Mouse (Mus musculus) MEL (cell line): ENCODE measurements around the gene Cp. TPM values are rescaled to one million over a fixed set of nuclear protein-coding genes. Genes with fewer than 3 reads are reported as not detected.

Source experiments
- DNase-seq: peaks from one replicate; pipeline ENCODE4 v3.0.0; 2011; ENCODE audit warnings: low read depth, low spot score
- H3K27ac ChIP-seq: 2 replicates; pipeline ENCODE4 v1.5.1; 2012; ENCODE audit warnings: low read depth, mild to moderate bottlenecking, control low read depth, low read length, moderate library complexity; ENCODE audit not compliant: control insufficient read depth
- H3K27me3 ChIP-seq, 2 experiments: fragments of 150-350 bp in 1 of 2; sonication (generic) in 1 of 2; 2 replicates each; pipeline ENCODE4 v1.6.1; 2012; ENCODE audit warnings: low read length in 2 of 2, mild to moderate bottlenecking in 2 of 2, improper control_type of control experiment in 1 of 2, moderate library complexity in 1 of 2; ENCODE audit not compliant: insufficient read depth in 2 of 2, control insufficient read depth in 1 of 2
- H3K36me3 ChIP-seq, 2 experiments: 2 replicates each; pipeline ENCODE4 v1.6.1; 2012 to 2014; ENCODE audit warnings: low read length in 2 of 2, improper control_type of control experiment in 1 of 2, inconsistent platforms in 1 of 2, mild to moderate bottlenecking in 1 of 2; ENCODE audit not compliant: insufficient read depth in 2 of 2, control insufficient read depth in 1 of 2
- H3K4me1 ChIP-seq, 2 experiments: fragments of 150-350 bp in 1 of 2; sonication (generic) in 1 of 2; 2 replicates each; pipeline ENCODE4 v1.6.1; 2012; ENCODE audit warnings: low read length in 2 of 2, improper control_type of control experiment in 1 of 2, mild to moderate bottlenecking in 1 of 2; ENCODE audit not compliant: insufficient read depth in 2 of 2, control insufficient read depth in 1 of 2
- H3K4me3 ChIP-seq, 2 experiments: fragments of 150-350 bp in 1 of 2; sonication (generic) in 1 of 2; 2 replicates each; pipeline ENCODE4 v1.5.1; 2012; ENCODE audit warnings: low read depth in 2 of 2, low read length in 2 of 2, mild to moderate bottlenecking in 2 of 2, moderate library complexity in 2 of 2, control low read depth in 1 of 2, improper control_type of control experiment in 1 of 2; ENCODE audit not compliant: control insufficient read depth in 1 of 2, insufficient read depth in 1 of 2
- H3K79me2 ChIP-seq: 2 replicates; pipeline ENCODE4 v1.6.1; 2012; ENCODE audit warnings: mild to moderate bottlenecking, low read length, moderate library complexity; ENCODE audit not compliant: control insufficient read depth, poor library complexity, insufficient read depth
- H3K9ac ChIP-seq: 2 replicates; pipeline ENCODE4 v1.6.1; 2012; ENCODE audit warnings: low read depth, mild to moderate bottlenecking, control low read depth, low read length, moderate library complexity; ENCODE audit not compliant: control insufficient read depth, poor library complexity, severe bottlenecking
- H3K9me3 ChIP-seq: fragments of 150-350 bp; sonication (generic); replicated peaks from 2 replicates; pipeline ENCODE4 v1.6.1; 2012; ENCODE audit warnings: mild to moderate bottlenecking, low read length, improper control_type of control experiment, moderate library complexity; ENCODE audit not compliant: insufficient read depth
- BHLHE40 ChIP-seq: IDR thresholded peaks from 2 replicates; pipeline ENCODE4 v1.6.1; 2012; ENCODE audit warnings: low read depth, mild to moderate bottlenecking, inconsistent platforms, low read length, improper control_type of control experiment, borderline replicate concordance
- CHD1 ChIP-seq: IDR thresholded peaks from 2 replicates; pipeline ENCODE4 v1.6.1; 2012; ENCODE audit warnings: low read depth, mild to moderate bottlenecking, inconsistent platforms, low read length, improper control_type of control experiment
- CHD2 ChIP-seq: IDR thresholded peaks from 2 replicates; pipeline ENCODE4 v1.6.1; 2011; ENCODE audit warnings: low read length, improper control_type of control experiment
- CTCF ChIP-seq, 3 experiments: IDR thresholded peaks in 2 of 3; conservative IDR thresholded peaks in 1 of 3; 2 replicates each; pipeline ENCODE4 v1.5.1; 2011 to 2012; ENCODE audit warnings: low read length in 3 of 3, low read depth in 2 of 3, mild to moderate bottlenecking in 2 of 3, improper control_type of control experiment in 1 of 3, inconsistent platforms in 1 of 3, mixed read lengths in 1 of 3, moderate library complexity in 1 of 3; ENCODE audit not compliant: control insufficient read depth in 1 of 3, insufficient read depth in 1 of 3, poor library complexity in 1 of 3, severe bottlenecking in 1 of 3
- E2F4 ChIP-seq: IDR thresholded peaks from 2 replicates; pipeline ENCODE4 v1.6.1; 2011; ENCODE audit warnings: low read depth, low read length, improper control_type of control experiment, borderline replicate concordance
- ELF1 ChIP-seq: IDR thresholded peaks from 2 replicates; pipeline ENCODE4 v1.6.1; 2014; ENCODE audit warnings: low read depth, mild to moderate bottlenecking, inconsistent platforms, low read length, improper control_type of control experiment, moderate library complexity
- EP300 ChIP-seq, 2 experiments: IDR thresholded peaks; 2 replicates each; pipeline ENCODE4 v1.6.1; 2011; ENCODE audit warnings: improper control_type of control experiment in 2 of 2, low read length in 2 of 2, low read depth in 1 of 2, mild to moderate bottlenecking in 1 of 2
- ETS1 ChIP-seq: IDR thresholded peaks from 2 replicates; pipeline ENCODE4 v1.6.1; 2012; ENCODE audit warnings: low read depth, mild to moderate bottlenecking, inconsistent platforms, low read length, improper control_type of control experiment, moderate library complexity
- GABPA ChIP-seq: IDR thresholded peaks from 2 replicates; pipeline ENCODE4 v1.6.1; 2012; ENCODE audit warnings: low read depth, mild to moderate bottlenecking, inconsistent platforms, low read length, improper control_type of control experiment, moderate library complexity
- GATA1 ChIP-seq: IDR thresholded peaks from 2 replicates; pipeline ENCODE4 v1.6.1; 2011; ENCODE audit warnings: low read depth, low read length, improper control_type of control experiment
- HCFC1 ChIP-seq: IDR thresholded peaks from 2 replicates; pipeline ENCODE4 v1.6.1; 2012; ENCODE audit warnings: low read depth, mild to moderate bottlenecking, inconsistent platforms, low read length, improper control_type of control experiment, moderate library complexity
- JUND ChIP-seq: IDR thresholded peaks from 2 replicates; pipeline ENCODE4 v1.6.1; 2011; ENCODE audit warnings: low read depth, mild to moderate bottlenecking, improper control_type of control experiment, low read length
- KAT2A ChIP-seq: conservative IDR thresholded peaks from 2 replicates; pipeline ENCODE4 v1.6.1; 2012; ENCODE audit warnings: low read depth, low read length, improper control_type of control experiment, inconsistent platforms
- MAFK ChIP-seq: IDR thresholded peaks from 2 replicates; pipeline ENCODE4 v1.6.1; 2011; ENCODE audit warnings: low read depth, mild to moderate bottlenecking, low read length, improper control_type of control experiment, borderline replicate concordance
- MAX ChIP-seq: IDR thresholded peaks from 2 replicates; pipeline ENCODE4 v1.6.1; 2011; ENCODE audit warnings: low read length, improper control_type of control experiment
- MAZ ChIP-seq: IDR thresholded peaks from 2 replicates; pipeline ENCODE4 v1.6.1; 2012; ENCODE audit warnings: low read depth, mild to moderate bottlenecking, inconsistent platforms, low read length, improper control_type of control experiment
- MEF2A ChIP-seq: IDR thresholded peaks from 2 replicates; pipeline ENCODE4 v1.6.1; 2014; ENCODE audit warnings: low read depth, mild to moderate bottlenecking, inconsistent platforms, low read length, improper control_type of control experiment; ENCODE audit not compliant: poor library complexity, insufficient replicate concordance, severe bottlenecking; ENCODE audit errors: extremely low read depth
- MXI1 ChIP-seq: IDR thresholded peaks from 2 replicates; pipeline ENCODE4 v1.6.1; 2011; ENCODE audit warnings: mild to moderate bottlenecking, low read depth, low read length, improper control_type of control experiment
- MYB ChIP-seq: IDR thresholded peaks from 2 replicates; pipeline ENCODE4 v1.6.1; 2011; ENCODE audit warnings: mild to moderate bottlenecking, low read depth, low read length, improper control_type of control experiment
- NELFE ChIP-seq: IDR thresholded peaks from 2 replicates; pipeline ENCODE4 v1.6.1; 2011; ENCODE audit warnings: low read depth, low read length, improper control_type of control experiment
- NRF1 ChIP-seq: IDR thresholded peaks from 2 replicates; pipeline ENCODE4 v1.6.1; 2014; ENCODE audit warnings: low read depth, mild to moderate bottlenecking, inconsistent platforms, low read length, improper control_type of control experiment, moderate library complexity; ENCODE audit not compliant: poor library complexity, insufficient read depth, severe bottlenecking
- POLR2A ChIP-seq, 2 experiments: IDR thresholded peaks; 2 replicates each; pipeline ENCODE4 v1.6.1; 2011 to 2012; ENCODE audit warnings: low read length in 2 of 2, mild to moderate bottlenecking in 2 of 2, control low read depth in 1 of 2, improper control_type of control experiment in 1 of 2, low read depth in 1 of 2, moderate library complexity in 1 of 2; ENCODE audit not compliant: control insufficient read depth in 1 of 2, insufficient read depth in 1 of 2, poor library complexity in 1 of 2
- POLR2AphosphoS2 ChIP-seq: IDR thresholded peaks from 2 replicates; pipeline ENCODE4 v1.6.1; 2011; ENCODE audit warnings: low read length, improper control_type of control experiment
- POLR2AphosphoS5 ChIP-seq: IDR thresholded peaks from 2 replicates; pipeline ENCODE4 v1.6.1; 2012; ENCODE audit warnings: low read depth, borderline replicate concordance, mild to moderate bottlenecking, inconsistent platforms, low read length, moderate library complexity, mixed read lengths
- RAD21 ChIP-seq: IDR thresholded peaks from 2 replicates; pipeline ENCODE4 v1.6.1; 2011; ENCODE audit warnings: mild to moderate bottlenecking, low read depth, low read length, improper control_type of control experiment
- RCOR1 ChIP-seq: IDR thresholded peaks from 2 replicates; pipeline ENCODE4 v1.6.1; 2012; ENCODE audit warnings: low read depth, mild to moderate bottlenecking, inconsistent platforms, low read length, improper control_type of control experiment
- SMC3 ChIP-seq: IDR thresholded peaks from 2 replicates; pipeline ENCODE4 v1.6.1; 2011; ENCODE audit warnings: low read depth, low read length, improper control_type of control experiment
- TAL1 ChIP-seq: IDR thresholded peaks from 2 replicates; pipeline ENCODE4 v1.6.1; 2012; ENCODE audit warnings: mild to moderate bottlenecking, inconsistent platforms, low read length, moderate library complexity, mixed read lengths
- TBP ChIP-seq: IDR thresholded peaks from 2 replicates; pipeline ENCODE4 v1.8.0; 2011; ENCODE audit warnings: low read depth, low read length, improper control_type of control experiment
- TCF12 ChIP-seq: IDR thresholded peaks from 2 replicates; pipeline ENCODE4 v1.6.1; 2014; ENCODE audit warnings: low read depth, mild to moderate bottlenecking, inconsistent platforms, low read length, improper control_type of control experiment, moderate library complexity
- UBTF ChIP-seq: IDR thresholded peaks from 2 replicates; pipeline ENCODE4 v1.6.1; 2012; ENCODE audit warnings: low read depth, mild to moderate bottlenecking, inconsistent platforms, low read length, improper control_type of control experiment, moderate library complexity, borderline replicate concordance; ENCODE audit not compliant: insufficient read depth
- USF1 ChIP-seq: IDR thresholded peaks from 2 replicates; pipeline ENCODE4 v1.6.1; 2014; ENCODE audit warnings: low read depth, mild to moderate bottlenecking, inconsistent platforms, low read length, improper control_type of control experiment, moderate library complexity
- ZC3H11A ChIP-seq: IDR thresholded peaks from 2 replicates; pipeline ENCODE4 v1.6.1; 2012; ENCODE audit warnings: low read depth, mild to moderate bottlenecking, inconsistent platforms, low read length, improper control_type of control experiment
- ZKSCAN1 ChIP-seq: IDR thresholded peaks from 2 replicates; pipeline ENCODE4 v1.6.1; 2012; ENCODE audit warnings: low read depth, mild to moderate bottlenecking, inconsistent platforms, low read length, improper control_type of control experiment, moderate library complexity
- ZMIZ1 ChIP-seq: IDR thresholded peaks from 2 replicates; pipeline ENCODE4 v1.6.1; 2012; ENCODE audit warnings: low read depth, mild to moderate bottlenecking, inconsistent platforms, low read length, improper control_type of control experiment, moderate library complexity
- ZNF384 ChIP-seq: IDR thresholded peaks from 2 replicates; pipeline ENCODE4 v1.6.1; 2012; ENCODE audit warnings: low read depth, mild to moderate bottlenecking, inconsistent platforms, low read length, improper control_type of control experiment
- polyA plus RNA-seq, 2 experiments: library from polyadenylated mRNA; stranded (reverse) in 1 of 2; unstranded in 1 of 2; fragments of >175 nt in 1 of 2; fragments of >200 nt in 1 of 2; gene quantifications; 2 replicates each; pipeline versions ENCODE4 v1.2.1 to v1.2.4; 2012; ENCODE audit warnings: low replicate concordance in 2 of 2, low read depth in 1 of 2; ENCODE audit not compliant: insufficient read length in 2 of 2, insufficient read depth in 1 of 2, missing spikeins in 1 of 2
- total RNA-seq: library from RNA; depleted of rRNA; stranded (reverse); fragments of 300-350 nt; gene quantifications from 2 replicates; pipeline ENCODE4 v1.2.3, GENCODE M21; 2012

Cp gene
- total and polyA plus RNA-seq, 3 experiments, result 0.04 TPM; not detected in 2

DNA sequence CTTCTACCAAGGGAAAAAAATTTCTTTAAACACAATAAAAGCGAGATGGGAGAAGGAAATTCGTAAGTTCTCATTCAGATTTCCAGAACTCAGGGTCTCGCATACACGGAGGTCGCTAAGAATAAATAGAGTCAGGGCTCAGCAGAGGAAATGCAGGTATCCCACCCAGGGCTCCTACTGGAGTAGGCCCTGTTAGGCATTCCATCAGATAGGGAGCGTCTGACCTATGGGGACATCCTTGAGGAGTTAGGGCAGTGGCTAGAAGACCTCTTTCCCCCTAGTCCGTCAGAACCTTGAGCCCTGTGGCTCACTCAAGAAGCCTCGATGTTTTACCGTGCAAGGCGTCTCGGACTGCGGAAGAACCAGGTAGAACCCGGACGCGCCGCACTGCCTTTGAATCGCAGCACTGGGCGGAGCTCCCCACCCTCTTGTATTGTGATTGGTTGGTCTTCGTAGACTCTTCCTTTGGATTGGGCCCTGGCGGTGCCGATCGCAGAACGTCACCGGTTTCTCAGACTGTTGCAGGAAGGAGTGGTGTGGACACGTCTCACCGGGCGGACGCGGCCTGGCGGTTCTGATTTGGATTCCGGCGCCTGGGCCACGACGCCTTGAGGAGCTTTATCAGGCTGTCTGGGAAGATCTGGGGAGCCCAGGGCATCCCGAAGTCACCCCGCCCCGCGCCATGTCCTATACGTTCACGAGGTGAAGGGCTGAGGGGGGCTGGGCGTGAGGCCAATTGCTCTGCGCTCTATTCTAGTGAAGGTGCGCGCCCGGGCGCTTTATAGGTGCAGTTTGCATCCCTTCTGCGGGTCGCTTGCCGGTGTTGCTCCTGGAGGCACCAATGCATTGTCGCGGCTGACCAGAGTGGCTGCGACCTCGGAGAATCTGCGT is 100.7 kb downstream of the Cp start, which contains the start of gene Hltf:
TSS of gene Hltf (plus strand) at position 506 of the 891 bp plus-strand sequence.
- Histone ChIP-seq H3K4me3 (peak within 1 kb of the TSS; percentile 92 to 93), H3K79me2 (peaks cover 7% of the 10 kb centered on the region), H3K27me3 (no peaks in the 10 kb centered on the region), H3K27ac (peak within 1 kb of the TSS; percentile 34; the same call in 1 of the 2 replicates), H3K9ac (peak within 1 kb of the TSS; percentile 82), H3K4me1 (0 out of 4 replicates have a peak, but pooled peaks cover 0 to 2% of the 10 kb centered on the region in 2 experiments), H3K36me3 (peaks cover 0 to 5% of the 10 kb centered on the region in 2 experiments; a peak in 2 of 4 replicates), H3K9me3 (no peaks in the 10 kb centered on the region)
- peak; percentile 97 for DNase-seq
- TF ChIP-seq NELFE (peak; percentile 79), GABPA (no peak), CHD1 (no peak), RAD21 (no peak), E2F4 (no peak), ZC3H11A (no peak), TAL1 (no peak), MAFK (no peak), MAZ (no peak), TBP (peak; percentile 89), SMC3 (no peak), JUND (no peak), ELF1 (peak; percentile 91), BHLHE40 (no peak), CTCF (IDR thresholded peaks at IDR 0.05 in 2 of 3, conservative IDR thresholded peaks at IDR 0.05 in 1 of 3; ENCODE audit: control insufficient read depth in 1 of 3, insufficient read depth in 1 of 3, low read depth in 2 of 3, low read length in 3 of 3, poor library complexity in 1 of 3, severe bottlenecking in 1 of 3) (no peak), KAT2A (no peak), MYB (no peak), TCF12 (peak; percentile 51), MXI1 (peak; percentile 83), POLR2AphosphoS2 (peak; percentile 73), MAX (peak; percentile 46; the same call in 1 of the 2 replicates), MEF2A (no peak), POLR2A (IDR thresholded peaks at IDR 0.05; ENCODE audit: control insufficient read depth in 1 of 2, insufficient read depth in 1 of 2, low read depth in 1 of 2, low read length in 2 of 2, poor library complexity in 1 of 2) (peak; percentile 73 to 86), ZNF384 (no peak), RCOR1 (no peak), EP300 (IDR thresholded peaks at IDR 0.05; ENCODE audit: low read depth in 1 of 2, low read length in 2 of 2) (no peak), ZKSCAN1 (no peak), UBTF (no peak), ZMIZ1 (peak; percentile 76; the same call in 1 of the 2 replicates), GATA1 (no peak), HCFC1 (peak; percentile 74), USF1 (no peak), ETS1 (no peak), CHD2 (peak; percentile 84), POLR2AphosphoS5 (no peak), NRF1 (no peak)
